In genomic region chr2:125337239-125337638, GRCm38 (mm10) we compare ENCODE assay signal across 21 mouse cellular contexts.
"Had no signal": no experiment of that assay in that cellular context is flagged by ENCODE, and none has a peak within 500 bp of the region (broad histone marks: within the 10 kb centered on the region; RNA-seq: fewer than 3 reads in every experiment).

No protein-coding gene starts in this region.

- H3K36me3 ChIP-seq: liver, embryonic 12.5 days; liver, embryonic 15.5 days; neural tube, embryonic 12.5 days had no signal

- H3K4me2 ChIP-seq: limb, embryonic 13.5 days; liver, embryonic 12.5 days; liver, embryonic 15.5 days; midbrain, embryonic 13.5 days; neural tube, embryonic 12.5 days; neural tube, embryonic 15.5 days had no signal

- H3K27ac ChIP-seq: limb, embryonic 10.5 days; limb, embryonic 13.5 days; liver, embryonic 12.5 days; liver, embryonic 15.5 days; macrophage; midbrain, embryonic 13.5 days; neural tube, embryonic 12.5 days; neural tube, embryonic 15.5 days had no signal

- H3K4me1 ChIP-seq: limb, embryonic 10.5 days; limb, embryonic 13.5 days; liver, embryonic 12.5 days; liver, embryonic 15.5 days; midbrain, embryonic 13.5 days; neural tube, embryonic 12.5 days; neural tube, embryonic 15.5 days had no signal

- ATAC-seq: intestine, embryonic 16.5 days; liver, embryonic 12.5 days; lung, postnatal 0 days; midbrain, embryonic 13.5 days had no signal

- H3K27me3 ChIP-seq: limb, embryonic 13.5 days; liver, embryonic 12.5 days; liver, embryonic 15.5 days; midbrain, embryonic 13.5 days; neural tube, embryonic 12.5 days; neural tube, embryonic 15.5 days had no signal

- DNase-seq: kidney, adult 18-20 months; kidney, adult 9 months; kidney, postnatal 14 days; kidney, postnatal 4 days; liver; lung, adult 2 months; retina, postnatal 1 day; right cerebral cortex, postnatal 25 days; spleen, adult 18-20 months; thymus, adult 18-20 months; thymus, postnatal 36 days had no signal

- H3K4me3 ChIP-seq: limb, embryonic 10.5 days; limb, embryonic 13.5 days; liver, embryonic 12.5 days; liver, embryonic 15.5 days; midbrain, embryonic 13.5 days; neural tube, embryonic 12.5 days; neural tube, embryonic 15.5 days had no signal

- H3K9me3 ChIP-seq: limb, embryonic 10.5 days; limb, embryonic 13.5 days; liver, embryonic 12.5 days; liver, embryonic 15.5 days; midbrain, embryonic 13.5 days; neural tube, embryonic 12.5 days; neural tube, embryonic 15.5 days had no signal

- H3K9ac ChIP-seq: limb, embryonic 13.5 days; liver, embryonic 12.5 days; liver, embryonic 15.5 days; midbrain, embryonic 13.5 days; neural tube, embryonic 12.5 days; neural tube, embryonic 15.5 days had no signal
